Mouse (Mus musculus) adrenal gland, postnatal 36 days (tissue): Measurements from ENCODE around the gene Park7. TPM values are rescaled to one million over a fixed set of nuclear protein-coding genes. Genes with fewer than 3 reads are reported as not detected.
"Not testable (repeated sequence)": the region's sequence is repeated elsewhere in the genome, so short reads cannot be mapped to it uniquely, and the experiment has no call there.

Experiments
- DNase-seq, 2 experiments: peaks; one replicate each; pipeline ENCODE4 v3.0.0; 2021; ENCODE audit warnings: mixed read lengths in 1 of 2
- total RNA-seq, 2 experiments: library from RNA; stranded (reverse); gene quantifications; 2 replicates each; pipeline ENCODE4 v1.2.3; 2021

The Park7 gene
- total RNA-seq, 2 experiments from 2014 or later, result 283 to 288 TPM

- not testable (repeated sequence) for DNase-seq
Measured at GRCm38 (mm10) chr4:150874416-150874815, 39.8 kb downstream of the Park7 start.

GRCm38 (mm10) chr4:150872681-150873080 lies 41.6 kb downstream of the Park7 start:
- no peak for DNase-seq

- DNase-seq, result peak; percentile 59 to 76
Measured at GRCm38 (mm10) chr4:150872139-150872651, 42.0 kb downstream of the Park7 start.

- DNase-seq, result peak; percentile 79 to 82
Measured at GRCm38 (mm10) chr4:150871392-150872138, 42.7 kb downstream of the Park7 start.

- DNase-seq, result peak in 1 of 2 experiments; percentile 16
Measured at GRCm38 (mm10) chr4:150870963-150871391, 43.3 kb downstream of the Park7 start.

- peak; percentile 76 to 86 for DNase-seq
Measured at GRCm38 (mm10) chr4:150869276-150870197, 44.7 kb downstream of the Park7 start.

GRCm38 (mm10) chr4:150868859-150869258 lies 45.4 kb downstream of the Park7 start:
- DNase-seq, result no peak

GRCm38 (mm10) chr4:150868161-150868560 lies 46.1 kb downstream of the Park7 start:
- no peak for DNase-seq

- no peak for DNase-seq
Measured at GRCm38 (mm10) chr4:150866494-150866893, 47.7 kb downstream of the Park7 start.

GRCm38 (mm10) chr4:150866069-150866468 lies 48.2 kb downstream of the Park7 start:
- no peak for DNase-seq

- no peak for DNase-seq
Measured at GRCm38 (mm10) chr4:150865371-150865770, 48.9 kb downstream of the Park7 start.

GRCm38 (mm10) chr4:150862626-150863375 lies 51.4 kb downstream of the Park7 start:
- DNase-seq, result no peak

GRCm38 (mm10) chr4:150861161-150861560 lies 53.1 kb downstream of the Park7 start:
- DNase-seq, result no peak

GRCm38 (mm10) chr4:150860526-150860925 lies 53.7 kb downstream of the Park7 start:
- DNase-seq, result no peak

GRCm38 (mm10) chr4:150855346-150855745 lies 58.9 kb downstream of the Park7 start:
- peak; percentile 32 to 49 for DNase-seq

GRCm38 (mm10) chr4:150854839-150855246 lies 59.4 kb downstream of the Park7 start:
- peak; percentile 96 for DNase-seq

- DNase-seq, result peak in 1 of 2 experiments; percentile 48
Measured at GRCm38 (mm10) chr4:150853680-150854461, 60.4 kb downstream of the Park7 start, which contains the start of gene Errfi1. Gene Errfi1, plus strand, starts transcription at chr4:150853919.

GRCm38 (mm10) chr4:150852479-150852878 lies 61.8 kb downstream of the Park7 start:
- DNase-seq, result no peak

- DNase-seq, result no peak
Measured at GRCm38 (mm10) chr4:150852045-150852444, 62.2 kb downstream of the Park7 start.

GRCm38 (mm10) chr4:150850893-150851292 lies 63.3 kb downstream of the Park7 start:
- no peak for DNase-seq

GRCm38 (mm10) chr4:150849964-150850363 lies 64.3 kb downstream of the Park7 start:
- DNase-seq, result no peak
